9 mouse cellular contexts compared by ENCODE assay signal in the genomic region with DNA sequence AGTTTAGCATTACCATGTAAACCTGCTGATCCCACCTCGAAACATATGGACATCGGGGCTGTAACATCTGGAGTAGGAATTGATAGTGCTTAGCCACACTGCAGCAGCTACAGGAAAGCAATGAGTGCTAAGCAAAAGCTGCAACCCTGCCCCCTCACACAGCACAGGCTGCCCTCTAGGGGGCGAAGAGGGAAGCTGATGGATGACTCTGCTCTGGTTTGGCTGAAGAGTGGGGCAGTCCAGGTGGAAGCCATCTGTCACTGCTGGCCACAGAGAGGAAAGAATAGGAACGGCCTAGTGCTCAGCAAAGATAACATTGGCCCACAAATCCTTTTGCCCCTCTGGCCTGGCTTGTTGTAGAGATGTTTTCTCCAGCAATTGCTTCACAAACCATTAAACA.
DNase-seq lines count a peak whose midpoint lies in the region; ATAC-seq and TF ChIP-seq lines count a peak whose summit lies in the region.
"Had no signal": no experiment of that assay in that cellular context is flagged by ENCODE, and none has a peak within 500 bp of the region (broad histone marks: within the 10 kb centered on the region; RNA-seq: fewer than 3 reads in every experiment).

No protein-coding gene starts in this region.

- H3K4me1 ChIP-seq in forebrain, embryonic 15.5 days = peaks cover 22% of the 10 kb centered on the region
- peaks cover 6% of the 10 kb centered on the region; the same call in 1 of the 2 replicates for H3K4me1 ChIP-seq in midbrain, embryonic 12.5 days

- H3K27ac ChIP-seq in forebrain, embryonic 15.5 days (replicated peaks) = no peak overlapping the region
- H3K27ac ChIP-seq in layer of hippocampus, adult 2 months = peak overlapping the region; percentile 58; the same call in 1 of the 2 replicates
- no peak overlapping the region for H3K27ac ChIP-seq in midbrain, embryonic 12.5 days (replicated peaks)
- H3K27ac ChIP-seq: macrophage had no signal

- H3K9me3 ChIP-seq in forebrain, embryonic 15.5 days = no peaks in the 10 kb centered on the region
- no peaks in the 10 kb centered on the region for H3K9me3 ChIP-seq in midbrain, embryonic 12.5 days

- no peak overlapping the region for H3K4me2 ChIP-seq in forebrain, embryonic 15.5 days (replicated peaks)
- H3K4me2 ChIP-seq in midbrain, embryonic 12.5 days (replicated peaks) = no peak overlapping the region

- no peak overlapping the region for H3K4me3 ChIP-seq in forebrain, embryonic 15.5 days
- H3K4me3 ChIP-seq in layer of hippocampus, adult 2 months = no peak overlapping the region
- H3K4me3 ChIP-seq in midbrain, embryonic 12.5 days = no peak overlapping the region

- H3K9ac ChIP-seq in forebrain, embryonic 15.5 days (replicated peaks) = no peak overlapping the region
- H3K9ac ChIP-seq in midbrain, embryonic 12.5 days (replicated peaks) = no peak overlapping the region

- TF ChIP-seq CTCF in layer of hippocampus, adult 2 months (conservative IDR thresholded peaks at IDR 0.05) = peak; percentile 86

- DNase-seq in left cerebral cortex, adult 18-20 months (ENCODE audit: low spot score in 2 of 2) = peak; percentile 56 to 62
- no peak for DNase-seq in left cerebral cortex, adult 11 months (ENCODE audit: low spot score)
- DNase-seq in cerebellum, adult 11 months = peak; percentile 91
- peak; percentile 87 for DNase-seq in heart, postnatal 4 days
- peak in 1 of 2 experiments; percentile 53 for DNase-seq in layer of hippocampus, adult 2 months (ENCODE audit: low spot score in 2 of 2)
- DNase-seq in testis, postnatal 10 days (ENCODE audit: low spot score) = peak; percentile 79

- 42% methylated on average over 4 of the region's 4 CpGs for WGBS in forebrain, embryonic 15.5 days
- 44% methylated on average over 4 of the region's 4 CpGs for WGBS in midbrain, embryonic 12.5 days

- no peaks in the 10 kb centered on the region for H3K36me3 ChIP-seq in forebrain, embryonic 15.5 days
- no peaks in the 10 kb centered on the region for H3K36me3 ChIP-seq in midbrain, embryonic 12.5 days

- H3K27me3 ChIP-seq in forebrain, embryonic 15.5 days = no peaks in the 10 kb centered on the region
- H3K27me3 ChIP-seq in midbrain, embryonic 12.5 days = no peaks in the 10 kb centered on the region

- peak; percentile 73 for ATAC-seq in forebrain, embryonic 15.5 days (replicated peaks)
- peak; percentile 74 for ATAC-seq in midbrain, embryonic 12.5 days (ENCODE audit: low FRiP score, low read depth)
